8 mouse cellular contexts compared by ENCODE assay signal in the genomic region with DNA sequence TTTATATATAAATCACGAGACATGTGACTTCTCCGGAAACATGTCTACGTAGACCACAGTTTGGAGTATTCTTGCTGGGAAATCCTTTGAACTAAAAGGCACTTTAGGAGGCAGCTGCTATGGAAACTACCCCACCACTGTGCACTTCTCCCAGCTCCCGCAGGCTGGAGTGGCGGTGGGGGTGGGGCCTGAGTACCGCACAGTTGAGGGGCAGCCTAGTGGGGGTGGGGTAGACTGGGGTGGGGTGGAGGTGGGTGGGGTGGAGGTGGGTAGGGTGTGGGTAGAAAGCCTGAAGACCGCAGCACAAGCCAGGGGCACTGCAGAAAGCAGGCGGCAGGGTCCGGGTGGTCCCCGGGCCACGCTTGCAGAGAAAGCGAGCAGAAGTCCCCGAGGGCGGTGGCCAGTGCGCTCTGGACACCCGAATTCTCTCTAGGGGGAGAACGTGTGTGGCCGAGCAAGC. TPM values are rescaled to one million over a fixed set of nuclear protein-coding genes. Genes with fewer than 3 reads are reported as not detected.
DNase-seq lines count a peak whose midpoint lies in the region; ATAC-seq and TF ChIP-seq lines count a peak whose summit lies in the region.

Rragd (plus strand) TSS at position 322 of the 460 bp plus-strand sequence.

- no peak for TF ChIP-seq CTCF in cortical plate, adult 2 months (IDR thresholded peaks at IDR 0.05; ENCODE audit: extremely low read depth, insufficient read depth, low read length)

- H3K4me3 ChIP-seq in cortical plate, adult 2 months (ENCODE audit: insufficient read depth, low read length) = peak within 1 kb of the TSS; percentile 98
- H3K4me3 ChIP-seq in intestine, embryonic 14.5 days (ENCODE audit: low read depth, low read length) = peak within 1 kb of the TSS; percentile 83
- H3K4me3 ChIP-seq in limb, embryonic 11.5 days (ENCODE audit: low read depth, low read length) = peak within 1 kb of the TSS; percentile 82
- peak within 1 kb of the TSS; percentile 68 for H3K4me3 ChIP-seq in midbrain, embryonic 15.5 days

- peak within 1 kb of the TSS; percentile 94 for H3K27ac ChIP-seq in cortical plate, adult 2 months (ENCODE audit: insufficient read depth, low read length)
- peak within 1 kb of the TSS; percentile 62 for H3K27ac ChIP-seq in intestine, embryonic 14.5 days (ENCODE audit: low read depth)
- peak within 1 kb of the TSS; percentile 65 for H3K27ac ChIP-seq in limb, embryonic 11.5 days (replicated peaks; ENCODE audit: low read depth, low read length)
- peak within 1 kb of the TSS; percentile 86 for H3K27ac ChIP-seq in midbrain, embryonic 15.5 days

- TF ChIP-seq POLR2A in cortical plate, adult 2 months (IDR thresholded peaks at IDR 0.05; ENCODE audit: extremely low read depth, insufficient read depth, low read length) = no peak

- ATAC-seq in intestine, embryonic 14.5 days (replicated peaks; ENCODE audit: low FRiP score, low TSS enrichment, low read depth) = peak; percentile 75
- ATAC-seq in limb, embryonic 11.5 days (ENCODE audit: insufficient number of reproducible peaks, low FRiP score, low TSS enrichment, low read depth) = peak; percentile 84
- ATAC-seq in midbrain, embryonic 15.5 days (replicated peaks) = peak; percentile 86

- no peaks in the 10 kb centered on the region for H3K4me1 ChIP-seq in cortical plate, adult 2 months (ENCODE audit: control insufficient read depth, insufficient read depth, low read length)
- H3K4me1 ChIP-seq in intestine, embryonic 14.5 days (replicated peaks; ENCODE audit: control insufficient read depth, insufficient read depth, low read length) = peaks cover 8% of the 10 kb centered on the region; the same call in 1 of the 2 replicates
- H3K4me1 ChIP-seq in limb, embryonic 11.5 days (ENCODE audit: control insufficient read depth, insufficient read depth, low read length) = peaks cover 11% of the 10 kb centered on the region; the same call in 1 of the 2 replicates
- H3K4me1 ChIP-seq in midbrain, embryonic 15.5 days = peaks cover 24% of the 10 kb centered on the region

- DNase-seq in adrenal gland, adult 8-10 months = peak; percentile 4
- no peak for DNase-seq in adrenal gland, postnatal 4 days (ENCODE audit: low spot score in 2 of 2)
- peak; percentile 92 for DNase-seq in heart, adult 11 months
- DNase-seq in intestine, embryonic 14.5 days (ENCODE audit: low spot score) = peak; percentile 71
- DNase-seq in limb, embryonic 11.5 days (ENCODE audit: low spot score) = peak; percentile 67
- peak; percentile 61 to 70 for DNase-seq in thymus, postnatal 36 days

- no peaks in the 10 kb centered on the region for H3K27me3 ChIP-seq in intestine, embryonic 14.5 days (replicated peaks; ENCODE audit: control insufficient read depth, insufficient read depth, low read length)
- H3K27me3 ChIP-seq in limb, embryonic 11.5 days (ENCODE audit: control insufficient read depth, insufficient read depth, low read length) = no peaks in the 10 kb centered on the region; the same call in 1 of the 2 replicates
- H3K27me3 ChIP-seq in midbrain, embryonic 15.5 days (replicated peaks) = no peaks in the 10 kb centered on the region

- H3K9ac ChIP-seq in intestine, embryonic 14.5 days (ENCODE audit: low read length) = peak within 1 kb of the TSS; percentile 75
- peak within 1 kb of the TSS; percentile 82 for H3K9ac ChIP-seq in limb, embryonic 11.5 days (ENCODE audit: low read length)
- peak within 1 kb of the TSS; percentile 78 for H3K9ac ChIP-seq in midbrain, embryonic 15.5 days

- H3K4me2 ChIP-seq in intestine, embryonic 14.5 days (ENCODE audit: low read length) = peak within 1 kb of the TSS; percentile 93
- H3K4me2 ChIP-seq in limb, embryonic 11.5 days (ENCODE audit: low read depth, severe bottlenecking) = peak within 1 kb of the TSS; percentile 97
- H3K4me2 ChIP-seq in midbrain, embryonic 15.5 days = peak within 1 kb of the TSS; percentile 71

- WGBS in intestine, embryonic 14.5 days = 0% methylated on average over 18 of the region's 18 CpGs
- 0% methylated on average over 13 of the region's 18 CpGs for WGBS in limb, embryonic 11.5 days
- WGBS in midbrain, embryonic 15.5 days = under 1% methylated on average over 18 of the region's 18 CpGs

- H3K36me3 ChIP-seq in intestine, embryonic 14.5 days (ENCODE audit: control insufficient read depth, insufficient read depth, low read length) = no peaks in the 10 kb centered on the region
- H3K36me3 ChIP-seq in limb, embryonic 11.5 days (ENCODE audit: control insufficient read depth, insufficient read depth, low read length) = no peaks in the 10 kb centered on the region
- no peaks in the 10 kb centered on the region for H3K36me3 ChIP-seq in midbrain, embryonic 15.5 days (replicated peaks)

- no peaks in the 10 kb centered on the region for H3K9me3 ChIP-seq in intestine, embryonic 14.5 days (ENCODE audit: control insufficient read depth, low read length)
- H3K9me3 ChIP-seq in limb, embryonic 11.5 days (ENCODE audit: control insufficient read depth, low read length) = no peaks in the 10 kb centered on the region
- H3K9me3 ChIP-seq in midbrain, embryonic 15.5 days = no peaks in the 10 kb centered on the region

RNA-seq across cellular contexts. Expression of gene Rragd, which starts in this region (rescaled TPM):
- 10 to 100 TPM; 10.2 to 16.4 (median 13.9) TPM for total RNA-seq in adrenal gland, adult 8-10 months (2022)
- 10 to 100 TPM in 1 of 2 experiments, 1 to 10 TPM in 1; 9.0 to 10.7 TPM for total RNA-seq in adrenal gland, postnatal 4 days (2021)
- polyA plus RNA-seq in cortical plate, adult 2 months (2012; rRNA removed) = 56.9 and 63.8 TPM in 2 replicates
- polyA plus RNA-seq in intestine, embryonic 14.5 days (2014; fragmentation: Nextera tagmentation; extraction: Ambion mirVana) = 10.0 and 14.5 TPM in 2 replicates
- 25.8 and 26.1 TPM in 2 replicates for polyA plus RNA-seq in limb, embryonic 11.5 days (2014; fragmentation: Nextera tagmentation; extraction: Ambion mirVana)
- 31.3 and 32.2 TPM in 2 replicates for polyA plus RNA-seq in midbrain, embryonic 15.5 days (2015; fragmentation: Nextera tagmentation; extraction: Ambion mirVana)

Comparison
In these comparisons a context has a peak if more than half of its experiments do, and no peak if none do; other contexts are left out.
1. DNase-seq: peak in adrenal gland, adult 8-10 months (single experiment), heart, adult 11 months (single experiment), intestine, embryonic 14.5 days (single experiment), limb, embryonic 11.5 days (single experiment) and thymus, postnatal 36 days (2 of 2); none in adrenal gland, postnatal 4 days (0 of 2).
2. Peak in every context shown above with its lines, with median percentiles within 50 percentile points of each other: H3K27ac ChIP-seq, H3K4me3 ChIP-seq, ATAC-seq, H3K4me2 ChIP-seq and H3K9ac ChIP-seq.